Mouse (Mus musculus) frontal cortex, postnatal 36 days (tissue): ENCODE measurements at regions not wholly inside any gene's neighbourhood (a gene's known extent, or its start where the extent isn't known, plus 50 kb on each side); places are given as distances from the start of the nearest gene placed in this dataset.

Experiments used
- DNase-seq, 2 experiments: peaks; one replicate each; pipeline ENCODE4 v3.0.0; 2022; ENCODE audit warnings: low spot score in 2 of 2

DNA sequence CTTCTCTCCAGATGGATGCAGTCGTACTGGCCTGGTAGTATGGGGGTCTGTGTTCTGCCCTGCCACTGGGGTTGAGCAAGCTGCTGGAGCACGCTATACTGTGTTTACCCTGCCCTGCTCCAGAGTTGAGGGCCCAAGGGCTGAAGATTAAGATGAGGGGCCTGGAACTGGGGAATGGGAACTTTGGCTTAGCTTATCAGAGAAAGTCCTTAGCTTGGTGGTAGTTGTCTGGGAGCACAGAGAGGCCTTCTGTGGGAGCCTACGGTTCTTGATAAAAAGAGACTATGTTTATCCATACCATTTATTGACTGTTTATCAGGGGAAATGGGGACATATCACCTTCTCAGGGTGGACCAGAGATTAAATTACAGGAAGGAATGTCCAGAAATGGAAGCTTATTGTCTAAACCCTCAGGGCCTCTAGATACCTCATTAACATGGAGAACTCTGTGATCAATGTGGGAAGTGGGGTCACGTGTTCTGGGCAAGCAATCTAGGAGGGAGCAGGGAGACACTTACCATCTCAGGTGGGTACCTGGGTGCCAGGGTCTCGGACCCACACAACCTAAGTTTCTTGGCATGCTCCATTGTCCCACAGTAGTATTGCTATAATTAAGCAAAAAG, 58.7 kb downstream of the Mycn start:
- no peak for DNase-seq

DNA sequence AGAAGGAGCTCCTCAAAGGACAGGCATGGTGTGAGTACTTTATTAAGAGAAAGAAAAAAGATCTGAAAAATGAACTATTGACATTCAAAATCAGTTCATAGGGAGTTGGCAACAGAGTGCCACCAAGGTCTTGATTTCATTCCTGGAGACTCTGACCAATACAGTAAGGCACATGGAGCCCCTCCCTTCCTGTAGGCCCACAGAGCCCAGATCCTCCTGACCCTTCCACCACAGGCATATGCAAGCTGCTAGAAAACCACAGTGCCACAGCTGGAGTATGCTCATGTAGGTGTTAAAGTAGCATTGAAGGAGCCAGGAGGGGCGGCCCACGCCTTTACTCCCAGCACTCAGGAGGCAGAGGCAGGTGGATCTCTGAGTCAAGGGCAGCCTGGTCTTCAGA, 63.7 kb downstream of the Mycn start:
- DNase-seq: no peak

- DNase-seq: peak in 1 of 2 experiments; percentile 4
Measured at GRCm38 (mm10) chr12:12877539-12877938, 64.2 kb downstream of the Mycn start.

DNA sequence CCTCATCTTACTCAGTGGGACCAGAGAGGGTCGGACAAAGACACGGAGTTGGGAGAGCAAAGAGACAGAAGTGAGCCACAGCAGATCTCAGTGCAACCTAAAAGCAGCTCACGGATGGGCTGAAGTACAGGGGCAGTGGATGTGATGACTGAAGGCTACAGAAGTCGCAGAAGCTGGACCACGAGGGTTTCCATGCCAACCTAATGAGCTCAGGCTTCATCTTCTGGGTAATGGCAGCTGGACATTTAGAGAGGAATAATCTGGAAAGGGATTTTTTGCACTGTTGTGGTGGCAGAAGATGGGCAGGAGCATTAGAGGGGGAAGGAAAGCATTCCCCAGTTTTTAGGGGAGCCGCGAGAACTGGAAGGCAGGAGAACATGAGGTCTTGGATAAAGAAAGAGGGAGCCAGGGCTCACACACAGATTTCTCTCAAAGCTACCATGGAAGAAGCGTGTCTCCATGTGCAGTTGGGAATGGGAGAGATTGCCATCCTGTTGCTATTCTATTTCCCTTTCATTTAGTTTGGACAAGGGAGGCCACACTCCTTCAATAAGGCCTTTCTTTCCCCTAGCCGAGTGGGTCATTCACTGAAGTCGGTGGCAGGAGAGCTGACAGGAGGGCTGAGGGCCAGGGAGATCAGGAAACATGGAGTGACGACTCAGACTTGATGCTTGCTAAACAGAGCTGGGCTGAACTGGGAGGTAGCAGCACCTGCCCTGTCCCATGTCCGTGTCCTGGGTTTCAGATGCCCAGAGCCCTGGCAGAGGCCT, 65.6 kb downstream of the Mycn start:
- no peak for DNase-seq

DNA sequence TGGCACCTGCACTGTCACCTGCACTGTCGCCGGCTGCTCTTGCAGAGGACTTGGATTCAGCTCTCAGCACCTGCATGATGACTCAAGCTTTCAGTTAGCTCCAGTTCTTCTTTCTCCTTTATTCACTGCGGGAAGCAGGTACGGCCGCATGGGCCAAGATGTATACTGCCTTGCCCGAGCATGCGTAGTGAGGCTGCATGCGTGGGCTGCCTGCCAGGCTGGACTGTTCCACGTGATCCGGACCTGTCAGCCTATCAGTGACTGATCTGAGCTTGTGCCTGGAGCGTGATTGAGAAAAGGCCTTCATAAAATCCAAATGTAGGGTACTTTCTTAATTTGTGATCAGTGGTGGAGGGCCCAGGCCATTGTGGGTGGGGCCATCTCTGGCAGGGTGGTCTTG, 68.2 kb downstream of the Mycn start:
- DNase-seq: no peak

- DNase-seq: no peak
Measured at GRCm38 (mm10) chr12:12872974-12873373, 68.7 kb downstream of the Mycn start.

DNA sequence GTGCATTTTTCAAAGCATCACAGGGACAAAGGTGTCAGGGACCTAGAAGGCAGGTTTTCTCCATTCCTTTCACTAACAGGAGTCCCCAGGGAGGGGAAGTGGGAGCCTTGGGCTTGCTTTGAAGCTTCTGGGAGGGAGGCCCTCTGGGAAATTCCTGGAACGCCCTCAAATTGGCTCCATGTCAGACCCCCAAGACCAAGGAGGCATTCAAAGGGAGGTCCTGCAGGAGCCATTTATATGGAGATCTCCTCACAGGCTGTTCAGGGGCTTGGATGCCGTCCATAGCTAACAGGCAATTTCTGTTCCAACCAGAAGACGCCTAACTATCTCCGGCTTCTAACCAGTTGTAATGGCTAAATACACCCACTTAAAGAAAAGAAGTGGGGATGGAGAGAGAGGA, 70.4 kb downstream of the Mycn start:
- peak; percentile 17 to 25 for DNase-seq

GRCm38 (mm10) chr12:12866590-12866989, 75.1 kb downstream of the Mycn start:
- DNase-seq: no peak

DNA sequence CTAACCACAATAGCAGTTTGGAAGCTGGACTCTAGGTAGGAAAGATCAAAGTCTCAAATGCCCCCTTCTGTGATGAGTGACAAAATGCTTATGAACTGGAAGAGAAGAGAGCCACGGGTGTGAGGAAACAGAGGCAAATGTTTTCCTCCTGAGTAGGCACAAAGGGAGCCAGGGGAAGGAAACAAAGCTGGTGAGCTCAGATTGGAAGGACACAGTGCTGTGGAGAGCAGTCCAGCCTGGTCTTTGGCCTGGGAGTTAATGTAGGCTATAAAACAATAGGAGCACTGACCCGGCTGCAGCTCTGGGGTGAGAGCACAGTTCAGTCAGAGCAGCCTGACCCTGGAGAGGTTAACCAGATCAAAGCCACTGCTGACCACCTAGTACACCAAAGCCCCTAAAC, 91.0 kb downstream of the Mycn start:
- no peak for DNase-seq

DNA sequence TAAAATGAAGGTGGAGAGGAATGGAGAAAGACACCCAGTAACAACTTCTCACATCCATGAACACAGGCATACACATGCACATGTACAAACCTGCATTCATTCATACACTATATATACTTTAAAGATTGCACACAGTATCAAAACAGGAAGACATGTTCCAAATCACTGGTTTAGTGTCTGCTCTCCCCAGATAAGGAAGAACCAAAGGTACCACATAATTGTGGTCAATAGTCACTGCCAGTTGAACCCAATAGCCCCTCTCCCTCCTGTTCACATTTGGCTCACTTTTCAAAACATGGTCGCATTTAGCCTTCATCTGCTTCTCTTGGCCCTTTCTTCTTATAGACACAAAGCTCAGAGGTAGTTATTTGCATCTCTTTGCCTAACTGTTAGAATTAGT, 95.0 kb downstream of the Mycn start:
- DNase-seq: no peak

DNA sequence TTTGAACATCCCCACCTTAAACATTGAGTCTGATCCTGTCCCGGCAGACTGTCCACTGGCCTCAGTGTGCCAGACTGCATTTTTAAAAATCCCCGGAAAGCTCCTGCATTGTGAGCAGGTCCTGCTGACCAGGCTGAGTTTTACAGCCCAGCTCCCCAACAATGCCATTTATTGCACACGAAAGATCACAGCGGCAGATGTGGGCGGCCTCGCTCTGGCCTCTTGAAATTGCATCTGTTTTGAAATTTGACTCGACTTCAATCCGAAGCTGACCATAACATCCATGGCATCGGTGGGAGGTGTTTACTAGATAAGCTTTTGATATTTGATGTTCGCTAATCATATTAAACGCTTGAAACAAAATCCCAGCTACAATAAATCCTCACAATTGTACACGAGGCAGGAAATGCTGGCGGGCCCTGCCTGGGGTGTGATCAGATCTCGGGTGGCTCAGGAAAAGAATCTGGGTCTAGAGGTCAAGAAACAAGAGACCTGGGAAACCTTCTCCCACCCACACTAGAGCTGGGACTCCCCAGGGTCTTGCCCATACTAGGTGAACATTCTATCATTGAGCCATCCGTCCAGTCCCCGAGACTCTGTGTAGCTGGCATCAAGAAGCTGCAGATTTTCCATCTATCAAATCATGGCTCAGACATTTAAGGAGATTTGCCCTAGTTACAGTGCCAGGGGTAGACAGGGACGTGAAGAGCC, 99.3 kb downstream of the Mycn start:
- DNase-seq: no peak

DNA sequence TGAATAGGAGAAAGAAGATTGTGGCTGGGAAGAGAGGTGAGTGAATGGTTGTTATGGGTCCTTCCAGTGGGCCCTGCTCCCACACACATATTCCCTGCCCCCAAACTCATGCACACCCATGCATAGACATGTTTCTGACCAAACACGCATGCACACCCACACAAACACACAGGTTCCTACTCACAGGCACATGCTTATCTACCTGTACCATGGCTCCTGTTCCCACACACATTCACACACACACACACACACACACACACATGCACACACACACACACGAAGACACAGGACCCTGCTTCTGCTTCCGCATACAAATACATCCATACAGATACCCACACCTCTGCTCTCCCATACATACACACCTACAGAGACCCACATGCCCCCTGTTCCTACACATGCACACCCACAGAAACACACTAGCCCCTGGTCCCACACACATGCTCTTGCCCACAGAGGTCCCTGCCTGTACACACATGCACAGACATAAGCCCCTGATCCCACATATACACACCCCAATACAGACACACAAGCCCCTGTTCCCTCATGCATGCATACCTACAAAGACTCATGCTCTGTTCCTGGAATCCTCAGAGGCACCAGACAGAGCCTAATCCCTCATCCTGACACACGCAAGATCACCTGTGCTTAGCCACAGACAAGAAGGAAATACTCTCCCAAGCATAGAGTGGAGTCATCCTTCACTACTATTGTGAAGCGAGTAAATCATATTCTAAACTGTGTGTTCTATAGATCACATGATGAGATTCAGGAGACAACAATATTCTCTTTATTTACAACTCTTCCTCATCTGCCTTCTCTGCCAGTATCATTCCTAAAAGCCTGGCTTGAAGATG, 100.1 kb downstream of the Mycn start:
- no peak for DNase-seq

- no peak for DNase-seq
Measured at GRCm38 (mm10) chr12:12840661-12841384, 100.9 kb downstream of the Mycn start.

DNA sequence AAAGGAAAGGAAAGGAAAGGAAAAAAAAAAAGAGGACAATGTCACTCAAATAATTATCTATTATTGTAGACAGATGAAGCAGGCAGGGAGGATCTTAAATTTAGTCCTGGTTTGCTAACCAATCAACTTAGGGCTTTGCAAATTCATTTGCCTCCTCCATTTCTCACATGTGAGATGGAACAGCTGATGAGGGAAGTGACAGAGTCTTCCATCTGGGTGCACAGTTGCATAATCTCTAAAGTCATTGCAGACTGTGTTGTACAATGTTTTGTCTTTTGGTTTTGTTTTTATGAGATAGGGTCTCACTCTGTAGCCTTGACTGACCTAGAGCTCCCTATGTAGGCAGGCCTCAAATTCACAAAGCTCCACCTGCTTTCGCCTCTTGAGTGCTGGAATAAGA, 103.9 kb downstream of the Mycn start:
- DNase-seq: peak in 1 of 2 experiments; percentile 33

DNA sequence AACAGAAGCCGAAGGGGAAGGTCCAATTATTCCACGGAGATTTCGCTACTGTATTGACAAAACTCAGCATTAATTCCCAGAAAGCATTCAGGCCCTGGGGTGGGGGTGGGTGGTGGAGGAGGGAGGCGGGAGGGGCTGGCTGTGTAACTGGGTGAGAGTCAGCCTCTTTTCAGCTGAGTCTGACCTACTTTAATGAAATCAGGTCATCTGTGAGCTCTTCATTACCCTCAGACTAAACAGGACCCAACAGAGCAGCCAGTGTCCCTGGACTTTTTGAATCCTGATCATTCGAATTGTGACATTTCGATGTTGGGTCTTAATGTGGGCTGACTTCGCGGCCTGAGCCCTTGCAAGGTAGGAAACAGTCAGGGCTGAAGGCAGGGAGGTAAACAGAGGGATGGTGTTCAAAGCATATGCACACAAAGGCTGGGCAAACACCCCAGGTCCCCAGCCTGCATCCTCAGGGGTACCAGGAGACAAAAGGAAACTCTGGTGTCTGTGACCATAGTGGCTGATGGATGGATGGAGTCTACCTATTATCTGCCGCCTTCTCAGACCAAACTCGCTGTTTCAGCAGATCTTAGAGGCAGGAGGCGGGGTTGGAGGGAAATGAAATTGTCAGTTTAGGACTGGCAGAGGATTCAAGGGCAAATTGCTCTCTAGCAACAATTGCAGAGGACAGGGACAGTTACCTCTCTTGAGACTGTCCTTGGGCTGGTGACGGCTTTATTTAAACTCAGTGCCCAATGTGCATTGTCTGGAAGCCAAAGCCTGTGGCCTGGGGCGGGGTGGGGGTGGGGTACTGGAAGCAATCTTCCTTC, 113.7 kb downstream of the Mycn start:
- DNase-seq: no peak

DNA sequence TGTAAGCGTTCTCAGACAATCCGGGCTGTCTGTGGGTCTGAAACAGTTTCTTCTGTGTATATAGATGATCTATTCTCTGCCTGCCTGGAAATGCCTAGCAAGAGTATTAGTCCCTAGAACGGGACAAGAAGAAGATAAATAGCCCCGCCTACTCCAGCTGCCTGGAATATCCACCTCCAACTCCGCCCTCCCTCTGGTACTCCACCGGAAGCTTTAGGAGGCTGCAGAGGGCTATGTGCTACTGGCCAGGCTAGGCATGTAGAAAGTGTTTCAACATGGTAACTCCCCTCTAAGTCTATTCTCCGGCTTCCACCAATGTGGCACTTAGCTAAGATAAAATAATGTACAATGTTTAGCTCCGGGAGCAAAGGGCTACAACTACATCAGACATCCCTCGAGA, 114.3 kb downstream of the Mycn start:
- DNase-seq: no peak

DNA sequence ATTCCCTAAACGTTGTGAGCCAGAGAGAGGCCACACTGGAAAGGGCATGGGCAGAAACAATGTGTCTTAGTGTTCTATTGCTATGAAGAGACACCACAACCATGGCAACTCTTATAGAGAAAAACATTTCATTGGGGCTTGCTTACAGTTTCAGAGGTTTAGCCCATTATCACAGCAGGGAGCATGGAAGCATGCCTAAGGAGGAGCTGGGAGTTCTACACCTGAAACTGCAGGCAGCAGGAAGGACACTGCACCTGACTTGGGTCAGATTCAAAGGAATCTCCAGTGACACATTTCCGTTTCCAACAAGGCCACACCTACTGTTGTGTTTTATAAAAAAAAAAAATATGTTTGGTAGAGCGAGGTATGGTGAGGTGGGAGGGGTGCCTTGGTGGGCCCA, 115.3 kb downstream of the Mycn start:
- no peak for DNase-seq

DNA sequence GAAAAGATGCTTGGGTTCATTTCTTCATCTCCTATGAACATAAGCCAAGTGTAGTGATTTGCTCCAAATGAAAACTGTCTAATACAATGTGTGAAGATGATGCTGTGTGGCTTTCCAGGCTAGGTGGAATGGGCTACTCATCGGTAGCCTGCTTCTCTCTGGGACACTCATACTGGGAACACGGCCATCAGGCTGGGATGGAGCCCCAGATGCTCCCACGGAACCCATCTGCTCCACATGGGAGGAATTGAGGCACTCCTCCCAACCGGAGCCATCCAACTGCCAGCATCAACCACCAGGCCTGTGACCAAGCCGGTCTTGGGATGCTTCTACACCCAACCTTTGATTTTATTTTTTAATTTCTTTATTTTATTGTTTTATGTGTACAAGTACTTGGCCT, 115.9 kb downstream of the Mycn start:
- peak in 1 of 2 experiments; percentile 14 for DNase-seq

DNA sequence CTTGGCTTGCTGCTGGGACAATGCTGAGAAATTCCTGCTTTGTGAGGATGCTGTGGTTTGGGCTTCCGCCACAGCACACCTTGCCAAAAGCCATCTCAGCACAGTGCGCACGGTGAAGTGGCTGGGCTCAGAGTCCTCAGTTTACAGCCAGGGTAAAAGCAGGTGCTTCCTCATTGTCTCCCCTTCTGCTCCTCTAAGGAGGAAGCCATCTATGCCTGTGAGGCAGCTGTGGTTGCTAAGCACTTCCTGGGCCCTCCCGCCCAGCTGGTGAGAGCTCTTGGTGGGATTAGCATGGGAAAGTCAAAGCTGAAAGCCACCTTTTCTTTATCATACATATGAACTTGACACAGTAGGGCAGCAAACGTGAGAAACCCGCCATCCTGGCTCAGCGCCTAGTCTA, 120.2 kb downstream of the Mycn start:
- DNase-seq: no peak

DNA sequence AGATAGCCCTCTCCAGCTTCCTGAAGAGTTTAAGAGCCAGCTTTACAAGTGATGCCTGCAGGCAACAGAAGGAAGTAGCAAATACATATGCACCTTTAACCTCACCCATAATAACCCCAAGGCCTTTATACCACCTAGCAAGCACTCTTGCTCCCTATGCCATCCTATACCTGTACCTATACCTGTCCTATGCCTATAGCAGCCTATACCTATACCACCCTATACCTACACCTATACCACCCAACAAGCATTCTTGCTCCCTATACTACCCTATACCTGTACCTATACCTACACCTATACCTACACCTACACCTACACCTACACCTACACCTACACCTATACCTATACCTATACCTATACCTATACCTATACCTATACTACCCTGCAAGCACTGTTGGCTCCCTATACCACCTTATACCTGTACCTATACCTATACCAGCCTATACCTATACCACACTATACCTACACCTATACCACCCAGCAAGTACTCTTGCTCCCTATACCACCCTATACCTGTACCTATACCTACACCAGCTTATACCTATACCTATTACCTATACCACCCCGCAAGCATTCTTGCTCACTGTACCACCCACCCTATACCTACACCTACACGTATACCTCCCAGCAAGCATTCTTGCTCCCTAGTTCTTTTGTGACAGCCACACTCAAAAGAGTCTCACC, 120.9 kb downstream of the Mycn start:
- DNase-seq: no peak
